Mouse (Mus musculus): Measurements from ENCODE around the gene Utrn. TPM values are rescaled to one million over a fixed set of nuclear protein-coding genes. Genes with fewer than 3 reads are reported as not detected.

Gene Utrn
- polyA plus RNA-seq, 1 experiment = 33.5 TPM

DNA sequence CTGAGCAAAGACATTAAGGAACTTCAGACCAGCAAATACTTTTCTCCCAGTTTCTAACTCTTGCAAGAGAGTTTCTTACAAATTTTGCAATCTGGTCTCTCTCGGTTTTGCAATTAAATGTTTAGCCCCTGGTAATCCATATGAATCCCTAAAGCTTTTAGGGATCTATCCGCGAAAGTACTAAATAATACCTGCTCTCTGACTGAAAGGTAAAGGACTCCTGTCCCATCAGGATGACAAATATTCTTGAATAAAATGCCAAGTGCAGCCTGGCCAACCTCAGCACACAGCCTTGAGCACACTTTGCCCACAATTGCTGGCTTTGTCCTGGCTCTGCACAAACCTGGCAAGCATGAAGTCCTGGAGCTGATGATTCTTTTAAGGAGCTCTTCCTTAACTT lies 41.9 kb downstream of the Utrn start:
- 79% methylated on average over 3 of the region's 3 CpGs for WGBS
- TF ChIP-seq POLR2A (IDR thresholded peaks at IDR 0.05; ENCODE audit: borderline replicate concordance, insufficient read depth, low read length) (no peak), CTCF (IDR thresholded peaks at IDR 0.05; ENCODE audit: borderline replicate concordance, insufficient read depth, low read depth, low read length) (no peak)
- peak overlapping the region; percentile 72 for H3K27ac ChIP-seq (ENCODE audit: insufficient read depth, low read length)

DNA sequence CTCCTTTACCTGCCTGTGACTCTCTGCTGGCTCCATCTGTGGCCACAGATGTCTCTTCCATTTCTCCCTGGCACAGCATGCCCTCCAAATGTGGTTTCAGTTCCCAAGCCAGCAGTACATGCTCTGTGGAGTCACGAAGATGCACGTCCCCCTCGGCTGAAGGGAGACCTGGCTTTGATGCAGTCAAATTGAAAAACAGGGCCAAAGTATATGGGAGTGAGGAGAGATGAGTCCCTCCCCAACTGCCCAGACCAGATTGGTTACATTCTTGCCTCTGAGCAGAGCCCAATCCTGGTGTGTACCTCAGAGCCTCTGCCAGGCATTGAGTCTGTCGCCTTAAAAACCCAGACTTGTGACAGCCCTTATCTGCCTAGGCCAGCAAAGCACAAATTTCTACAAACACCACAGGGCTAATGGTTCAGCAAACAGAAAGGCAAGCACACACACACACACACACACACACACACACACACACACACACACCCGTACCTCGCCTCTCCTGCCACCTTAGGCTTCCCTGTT lies 42.3 kb downstream of the Utrn start:
- TF ChIP-seq POLR2A (IDR thresholded peaks at IDR 0.05; ENCODE audit: borderline replicate concordance, insufficient read depth, low read length) (no peak; the same call in 1 of the 2 replicates), CTCF (IDR thresholded peaks at IDR 0.05; ENCODE audit: borderline replicate concordance, insufficient read depth, low read depth, low read length) (no peak)
- H3K4me3 ChIP-seq (replicated peaks; ENCODE audit: insufficient read depth, low read depth, low read length) = peak overlapping the region; percentile 39
- 9% methylated on average over 6 of the region's 6 CpGs for WGBS
- DNase-seq = peak; percentile 83 to 89
- H3K27me3 ChIP-seq (ENCODE audit: control insufficient read depth, insufficient read depth, low read length) = no peaks in the 10 kb centered on the region
- peaks cover 17% of the 10 kb centered on the region for H3K4me1 ChIP-seq (ENCODE audit: control insufficient read depth, insufficient read depth, low read length)
- H3K27ac ChIP-seq (ENCODE audit: insufficient read depth, low read length) = peak overlapping the region; percentile 72

More for the DNA sequence above, 41.9 kb downstream of the Utrn start:
- Histone ChIP-seq H3K4me1 (ENCODE audit: control insufficient read depth, insufficient read depth, low read length) (peaks cover 17% of the 10 kb centered on the region), H3K4me3 (replicated peaks; ENCODE audit: insufficient read depth, low read depth, low read length) (no peak overlapping the region), H3K27me3 (ENCODE audit: control insufficient read depth, insufficient read depth, low read length) (no peaks in the 10 kb centered on the region)
- DNase-seq = peak in 1 of 2 experiments; percentile 41

DNA sequence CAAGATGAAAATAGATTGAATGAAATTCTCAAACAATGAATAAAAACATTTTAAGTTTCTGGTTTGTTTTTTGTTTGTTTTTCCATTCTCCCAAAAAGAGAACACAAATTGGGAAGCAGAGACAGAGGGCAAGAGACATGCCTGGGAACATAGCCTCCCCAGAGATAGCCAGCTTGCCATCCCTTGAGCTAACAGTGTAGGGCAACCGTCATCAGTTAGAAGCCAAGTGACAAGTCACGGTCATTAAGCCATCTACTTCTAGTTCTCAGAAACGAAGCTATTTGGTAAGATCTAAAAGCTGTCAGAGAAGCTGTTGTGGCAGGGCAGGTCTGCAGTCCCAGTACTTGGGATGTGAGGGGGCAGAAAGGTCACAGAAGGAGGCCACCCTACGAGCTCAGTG lies 44.8 kb downstream of the Utrn start:
- TF ChIP-seq CTCF (IDR thresholded peaks at IDR 0.05; ENCODE audit: borderline replicate concordance, insufficient read depth, low read depth, low read length) (no peak), POLR2A (IDR thresholded peaks at IDR 0.05; ENCODE audit: borderline replicate concordance, insufficient read depth, low read length) (no peak)
- DNase-seq = peak in 1 of 2 experiments; percentile 3
- no peaks in the 10 kb centered on the region for H3K27me3 ChIP-seq (ENCODE audit: control insufficient read depth, insufficient read depth, low read length)
- no peak overlapping the region for H3K27ac ChIP-seq (ENCODE audit: insufficient read depth, low read length)
- no peak overlapping the region for H3K4me3 ChIP-seq (replicated peaks; ENCODE audit: insufficient read depth, low read depth, low read length)
- WGBS = 77% methylated on average over 4 of the region's 4 CpGs
- peaks cover 21% of the 10 kb centered on the region for H3K4me1 ChIP-seq (ENCODE audit: control insufficient read depth, insufficient read depth, low read length)

GRCm38 (mm10) chr10:12823437-12824219 lies 45.5 kb downstream of the Utrn start:
- TF ChIP-seq POLR2A (IDR thresholded peaks at IDR 0.05; ENCODE audit: borderline replicate concordance, insufficient read depth, low read length) (no peak), CTCF (IDR thresholded peaks at IDR 0.05; ENCODE audit: borderline replicate concordance, insufficient read depth, low read depth, low read length) (no peak)
- peaks cover 21% of the 10 kb centered on the region for H3K4me1 ChIP-seq (ENCODE audit: control insufficient read depth, insufficient read depth, low read length)
- DNase-seq = peak in 1 of 2 experiments; percentile 16
- 90% methylated on average over 15 of the region's 15 CpGs for whole genome bisulfite sequencing
- no peak overlapping the region for H3K4me3 ChIP-seq (replicated peaks; ENCODE audit: insufficient read depth, low read depth, low read length)
- no peaks in the 10 kb centered on the region for H3K27me3 ChIP-seq (ENCODE audit: control insufficient read depth, insufficient read depth, low read length)
- H3K27ac ChIP-seq (ENCODE audit: insufficient read depth, low read length) = no peak overlapping the region

- 74% methylated on average over 13 of the region's 13 CpGs for WGBS
- DNase-seq = peak; percentile 20 to 36
- TF ChIP-seq CTCF (IDR thresholded peaks at IDR 0.05; ENCODE audit: borderline replicate concordance, insufficient read depth, low read depth, low read length) (no peak), POLR2A (IDR thresholded peaks at IDR 0.05; ENCODE audit: borderline replicate concordance, insufficient read depth, low read length) (no peak)
Observed at GRCm38 (mm10) chr10:12820978-12821735, 48.0 kb downstream of the Utrn start.

DNA sequence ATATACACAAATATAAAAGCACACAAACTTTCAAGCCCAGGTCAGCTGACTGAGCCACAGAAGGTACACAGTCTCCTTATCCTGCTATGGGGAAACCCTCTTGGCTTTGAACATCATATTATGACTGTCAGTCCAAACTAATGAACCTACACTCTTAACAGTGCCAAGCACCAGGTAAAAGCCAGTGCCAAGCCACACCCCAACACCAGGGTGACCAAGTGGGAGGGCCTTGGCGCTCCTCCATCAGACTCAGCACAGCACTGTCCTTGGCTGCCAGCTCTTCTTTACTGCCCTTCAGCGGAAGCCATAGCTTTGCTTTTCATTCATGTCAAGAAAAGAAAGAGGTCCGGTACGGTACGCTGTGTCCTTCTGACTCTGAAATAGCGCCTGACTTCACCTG lies 51.8 kb downstream of the Utrn start:
- Histone ChIP-seq H3K27me3 (ENCODE audit: control insufficient read depth, insufficient read depth, low read length) (no peaks in the 10 kb centered on the region), H3K4me1 (ENCODE audit: control insufficient read depth, insufficient read depth, low read length) (peaks cover 5% of the 10 kb centered on the region), H3K4me3 (replicated peaks; ENCODE audit: insufficient read depth, low read depth, low read length) (peak overlapping the region; percentile 1), H3K27ac (ENCODE audit: insufficient read depth, low read length) (no peak overlapping the region)
- no peak for TF ChIP-seq CTCF (IDR thresholded peaks at IDR 0.05; ENCODE audit: borderline replicate concordance, insufficient read depth, low read depth, low read length)
- TF ChIP-seq POLR2A (IDR thresholded peaks at IDR 0.05; ENCODE audit: borderline replicate concordance, insufficient read depth, low read length) = no peak
- peak; percentile 65 to 74 for DNase-seq
- 24% methylated on average over 6 of the region's 6 CpGs for WGBS

More at GRCm38 (mm10) chr10:12820978-12821735, 48.0 kb downstream of the Utrn start:
- Histone ChIP-seq H3K27me3 (ENCODE audit: control insufficient read depth, insufficient read depth, low read length) (no peaks in the 10 kb centered on the region), H3K4me1 (ENCODE audit: control insufficient read depth, insufficient read depth, low read length) (peaks cover 10% of the 10 kb centered on the region), H3K27ac (ENCODE audit: insufficient read depth, low read length) (no peak overlapping the region), H3K4me3 (replicated peaks; ENCODE audit: insufficient read depth, low read depth, low read length) (no peak overlapping the region)

DNA sequence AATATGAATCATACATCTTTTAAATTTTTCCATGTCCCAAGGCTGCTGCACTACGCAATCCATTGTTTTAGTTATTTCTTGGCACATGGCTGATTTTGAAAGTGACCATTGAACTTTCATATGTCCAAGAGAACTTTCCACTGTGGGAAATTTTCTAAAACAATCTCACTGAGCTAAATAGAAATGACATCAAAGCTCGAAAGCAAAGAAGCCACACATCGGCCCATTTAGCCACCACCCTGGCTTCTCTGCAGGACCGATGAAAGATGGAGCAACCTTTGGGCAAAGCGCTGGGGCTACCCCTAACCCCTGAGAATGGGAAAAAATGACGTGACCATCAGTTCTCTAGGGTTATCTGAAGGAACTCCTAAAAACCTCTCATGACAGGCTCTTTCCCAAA lies 52.6 kb downstream of the Utrn start:
- no peak for TF ChIP-seq POLR2A (IDR thresholded peaks at IDR 0.05; ENCODE audit: borderline replicate concordance, insufficient read depth, low read length)
- no peak for TF ChIP-seq CTCF (IDR thresholded peaks at IDR 0.05; ENCODE audit: borderline replicate concordance, insufficient read depth, low read depth, low read length)
- no peaks in the 10 kb centered on the region for H3K27me3 ChIP-seq (ENCODE audit: control insufficient read depth, insufficient read depth, low read length)
- no peak for DNase-seq
- no peak overlapping the region for H3K27ac ChIP-seq (ENCODE audit: insufficient read depth, low read length)
- H3K4me1 ChIP-seq (ENCODE audit: control insufficient read depth, insufficient read depth, low read length) = peaks cover 5% of the 10 kb centered on the region
- WGBS = 93% methylated on average over 6 of the region's 6 CpGs
- no peak overlapping the region for H3K4me3 ChIP-seq (replicated peaks; ENCODE audit: insufficient read depth, low read depth, low read length)
